Mouse (Mus musculus): ENCODE measurements at regions not wholly inside any gene's neighbourhood (a gene's known extent, or its start where the extent isn't known, plus 50 kb on each side); places are given as distances from the start of the nearest gene placed in this dataset.

DNA sequence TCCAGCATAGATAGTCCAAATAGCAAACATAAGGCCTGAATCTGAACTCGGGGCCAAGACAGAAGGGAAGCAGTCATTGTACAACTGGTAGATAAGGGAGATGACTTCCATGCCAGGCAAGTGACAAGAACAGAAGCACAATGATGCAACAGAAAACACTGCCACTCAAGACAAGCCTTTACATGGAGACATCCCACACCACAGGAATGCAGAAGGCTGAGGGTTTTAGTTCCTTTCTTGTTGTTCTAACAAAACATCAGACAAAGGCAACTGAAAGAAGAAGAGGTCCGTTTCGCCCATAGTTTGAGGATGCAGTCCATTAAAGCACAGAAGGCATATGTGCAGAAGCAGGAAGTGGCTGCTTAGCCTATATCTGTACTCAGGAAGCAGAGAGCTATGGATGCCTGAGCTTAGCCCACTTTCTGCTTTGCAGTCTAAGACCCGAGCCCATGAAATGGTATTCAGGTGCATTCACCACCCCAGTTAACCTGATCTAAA, 360.0 kb upstream of the Pik3r1 start:
- no peak for DNase-seq (ENCODE audit: low spot score in 2 of 2)

DNA sequence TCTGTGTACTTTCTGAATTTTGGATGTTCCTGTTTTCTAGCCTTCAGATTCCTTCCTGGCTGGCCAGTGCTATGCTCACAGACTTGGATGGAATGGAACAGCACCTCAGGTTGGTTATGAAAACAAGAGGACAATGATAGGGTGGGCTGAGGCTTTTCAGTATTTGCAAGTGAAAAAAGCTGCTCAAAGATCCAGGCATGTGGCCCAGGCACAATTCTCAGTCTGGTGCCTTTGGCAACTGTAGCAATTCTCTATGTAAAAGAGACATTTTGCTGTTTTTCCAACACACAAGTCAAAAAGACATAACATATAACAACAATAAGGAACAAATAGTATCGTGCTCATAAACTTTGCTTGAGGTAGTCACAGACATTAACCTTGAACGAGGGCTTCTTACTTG, 363.4 kb upstream of the Pik3r1 start:
- DNase-seq (ENCODE audit: low spot score in 2 of 2) = no peak

DNA sequence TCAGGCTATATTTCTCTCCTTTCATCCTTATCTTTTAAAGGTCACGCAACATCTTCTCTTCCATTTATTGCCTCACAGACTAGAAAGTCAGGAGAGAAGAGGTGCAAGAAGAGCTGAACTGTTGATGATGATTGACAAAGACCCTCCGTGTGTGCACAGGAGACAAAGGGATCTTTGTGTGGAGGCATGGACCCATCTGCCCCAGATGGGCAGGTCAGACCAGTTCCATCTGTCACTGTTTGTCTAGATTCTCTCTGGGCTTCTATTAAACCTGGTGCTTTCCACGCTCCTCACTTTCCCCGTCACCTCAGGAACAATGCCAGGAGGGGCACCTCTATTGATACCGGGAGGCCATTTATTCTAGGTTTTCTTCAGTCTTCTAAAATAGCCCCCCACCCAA, 364.1 kb upstream of the Pik3r1 start:
- DNase-seq (ENCODE audit: low spot score in 2 of 2) = no peak

DNA sequence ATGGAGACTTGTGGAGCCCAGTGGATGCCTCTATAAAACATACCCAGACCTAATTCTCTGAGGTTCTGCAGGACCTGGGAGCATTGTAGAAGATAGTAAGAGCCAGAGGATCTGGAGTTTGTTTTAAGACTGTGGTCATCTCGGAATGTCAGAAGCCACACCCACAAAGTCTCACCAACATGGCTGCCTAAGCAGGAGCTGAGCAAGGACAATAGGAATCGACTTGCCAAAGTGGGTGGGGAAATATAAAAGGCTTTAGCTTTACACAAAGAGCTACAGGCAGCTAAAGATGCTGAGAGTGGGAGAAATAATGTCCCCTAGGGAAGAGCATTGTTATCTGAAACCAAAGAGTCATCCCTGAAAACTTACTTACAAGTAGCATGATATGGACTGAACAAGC, 364.7 kb upstream of the Pik3r1 start:
- DNase-seq (ENCODE audit: low spot score in 2 of 2) = no peak

DNA sequence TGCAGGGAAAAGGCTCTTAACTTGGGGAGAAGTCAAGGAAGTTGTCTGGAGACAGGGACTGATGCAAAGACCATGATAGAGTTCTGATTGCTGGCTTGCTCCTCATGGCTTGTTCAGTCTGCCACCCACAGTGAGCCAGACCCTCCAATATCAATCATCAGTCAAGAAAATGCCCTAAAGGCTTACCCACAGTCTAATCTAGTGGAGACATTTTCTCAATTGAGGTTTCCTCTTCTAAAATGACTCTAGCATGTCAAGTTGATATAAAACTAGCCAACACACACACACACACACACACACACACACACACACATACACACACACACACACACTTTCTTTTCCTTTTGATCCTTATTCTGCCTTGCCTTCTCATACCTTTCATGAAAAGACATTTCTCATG, 367.2 kb upstream of the Pik3r1 start:
- DNase-seq (ENCODE audit: low spot score in 2 of 2) = no peak

DNA sequence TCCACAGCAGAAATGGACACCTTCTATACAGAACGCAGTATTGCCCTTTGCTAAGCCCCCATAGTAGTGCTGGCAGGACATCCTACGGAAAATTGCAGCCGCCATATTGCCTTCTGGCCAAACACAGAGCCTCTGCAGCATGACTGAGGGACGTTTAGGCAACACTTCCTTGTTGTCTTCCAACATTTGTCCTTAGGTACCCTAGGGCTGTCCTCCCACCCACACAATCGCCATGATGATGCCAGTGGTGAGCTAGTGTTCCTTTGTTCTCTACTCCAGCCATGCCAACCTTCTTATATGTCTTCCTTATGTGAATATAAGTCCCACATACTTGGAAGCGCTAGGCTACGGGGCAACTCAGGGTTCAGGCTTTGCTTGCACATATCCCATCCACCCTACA, 375.0 kb upstream of the Pik3r1 start:
- no peak for DNase-seq (ENCODE audit: low spot score in 2 of 2)

DNA sequence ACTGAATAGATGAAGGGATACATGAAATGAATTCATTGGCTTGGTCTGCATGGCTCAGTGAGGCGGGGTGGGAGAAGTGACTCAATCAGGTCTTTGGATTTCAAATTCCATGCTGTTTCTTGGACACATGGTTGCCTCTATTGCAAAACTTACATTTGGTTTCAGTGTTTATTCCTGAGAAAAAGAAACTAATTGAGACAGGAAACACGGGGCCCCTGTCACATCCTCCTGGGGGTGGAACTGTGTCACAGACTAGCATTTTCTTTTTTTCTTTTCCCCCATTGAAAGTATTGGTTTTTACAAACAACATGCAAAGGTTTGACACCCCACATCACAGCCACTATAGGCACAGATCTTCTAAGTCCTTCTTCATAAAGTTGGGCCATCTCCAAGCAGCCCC, 375.8 kb upstream of the Pik3r1 start:
- no peak for DNase-seq (ENCODE audit: low spot score in 2 of 2)

DNA sequence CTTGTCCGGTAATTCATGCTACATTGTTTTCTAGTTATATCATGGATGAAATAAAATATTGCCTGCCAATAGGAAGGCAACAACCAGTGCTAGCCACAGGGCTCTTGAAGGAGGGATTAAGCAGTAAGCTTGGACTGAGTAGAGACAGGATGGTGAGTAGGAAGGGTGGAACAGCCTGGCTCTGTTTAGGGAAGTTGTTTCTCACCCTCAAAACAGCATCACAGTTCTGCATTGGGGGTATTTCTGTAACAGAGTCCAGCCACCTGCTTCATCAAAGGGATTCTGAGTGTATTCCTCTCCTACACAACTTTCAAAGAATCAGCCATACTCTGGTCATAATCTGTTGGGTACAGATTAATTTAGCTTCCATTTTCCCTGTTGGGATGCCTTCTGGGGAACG, 380.0 kb upstream of the Pik3r1 start:
- no peak for DNase-seq (ENCODE audit: low spot score in 2 of 2)

DNA sequence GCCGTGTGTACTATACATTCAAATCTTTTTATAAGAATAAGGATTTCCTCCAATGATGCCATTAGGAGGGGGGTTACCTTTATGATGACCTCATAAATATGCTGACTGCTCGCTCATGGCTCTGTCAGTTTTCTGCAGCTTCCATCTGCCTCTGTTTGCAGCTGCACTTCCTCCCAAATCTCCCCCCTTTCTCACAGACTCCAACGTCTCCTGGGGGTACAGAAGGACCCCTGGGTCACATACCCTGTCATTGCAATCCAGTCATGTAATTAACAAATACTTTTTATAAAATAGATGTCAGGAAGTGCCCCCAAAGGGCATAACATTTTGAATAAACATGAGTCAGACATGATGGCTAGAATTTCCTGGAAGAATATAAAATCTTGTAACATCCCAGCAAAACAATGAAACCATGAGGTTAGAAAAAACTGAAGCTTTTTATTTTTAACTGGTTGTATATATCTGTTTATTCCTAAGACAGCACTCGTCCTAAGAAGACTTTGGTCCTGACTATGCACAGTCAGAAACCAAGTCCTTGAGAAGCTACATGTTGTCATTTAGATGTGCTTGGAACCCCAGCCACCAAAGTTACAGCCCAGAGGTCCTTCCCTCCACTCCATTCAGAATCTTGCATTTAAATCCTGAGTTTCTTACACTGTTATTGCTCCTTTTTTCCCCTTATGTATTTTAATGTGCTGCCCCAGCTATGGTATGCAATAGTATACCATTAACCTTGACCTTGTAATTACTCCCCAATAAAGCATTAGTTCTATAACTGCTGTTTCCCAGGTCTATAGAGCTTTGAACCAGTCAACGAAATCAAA, 386.0 kb upstream of the Pik3r1 start:
- no peak for DNase-seq (ENCODE audit: low spot score in 2 of 2)

DNA sequence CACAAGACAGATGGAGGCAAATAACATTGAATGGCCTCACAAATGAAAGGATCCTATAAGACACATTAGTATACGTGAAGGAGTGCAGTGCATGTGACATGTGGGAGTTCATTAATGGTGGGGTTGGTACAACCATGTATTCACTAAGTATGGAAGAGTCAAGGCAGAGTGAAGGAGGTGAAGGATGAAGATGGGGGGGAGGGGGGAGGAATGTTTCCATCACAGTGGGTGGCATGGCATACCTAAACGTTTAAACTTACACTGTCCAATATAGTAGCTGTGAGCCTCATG, 386.5 kb upstream of the Pik3r1 start:
- no peak for DNase-seq (ENCODE audit: low spot score in 2 of 2)

DNA sequence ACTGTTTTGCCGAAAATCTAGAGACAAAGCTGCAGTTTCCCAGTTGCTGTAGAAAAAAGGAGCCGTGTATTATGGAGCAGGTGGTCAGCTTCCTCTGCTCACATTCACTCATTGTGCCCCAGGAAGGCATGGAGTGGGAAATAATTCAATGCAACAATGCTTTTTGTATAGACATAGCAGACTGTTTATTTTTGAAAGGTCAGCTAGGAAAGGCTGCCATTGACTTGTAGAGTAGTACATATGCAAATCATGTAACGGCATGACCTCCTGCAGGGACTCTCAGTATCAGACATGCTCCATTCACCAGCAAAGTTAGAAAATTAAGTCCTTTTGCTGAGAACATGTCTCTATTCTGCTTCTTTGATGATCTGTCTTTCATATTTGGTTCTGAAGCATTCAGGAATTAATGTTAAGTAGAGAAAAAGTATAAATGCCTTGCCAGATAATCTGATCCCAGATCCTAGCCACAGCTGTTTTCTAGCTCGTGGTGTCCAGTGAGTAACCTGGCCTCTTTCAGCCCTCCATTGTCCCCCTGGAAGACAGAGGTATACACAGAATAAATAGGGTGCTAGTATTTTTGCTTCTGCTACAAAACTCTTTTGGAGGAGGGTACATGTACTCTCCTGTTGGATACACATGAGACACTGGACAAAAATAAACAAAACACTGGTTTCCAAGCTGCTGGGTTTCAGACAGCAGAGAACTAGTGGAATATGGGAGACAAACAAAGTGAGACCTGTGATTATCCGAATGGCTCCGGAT, 389.5 kb upstream of the Pik3r1 start:
- DNase-seq (ENCODE audit: low spot score in 2 of 2) = no peak

DNA sequence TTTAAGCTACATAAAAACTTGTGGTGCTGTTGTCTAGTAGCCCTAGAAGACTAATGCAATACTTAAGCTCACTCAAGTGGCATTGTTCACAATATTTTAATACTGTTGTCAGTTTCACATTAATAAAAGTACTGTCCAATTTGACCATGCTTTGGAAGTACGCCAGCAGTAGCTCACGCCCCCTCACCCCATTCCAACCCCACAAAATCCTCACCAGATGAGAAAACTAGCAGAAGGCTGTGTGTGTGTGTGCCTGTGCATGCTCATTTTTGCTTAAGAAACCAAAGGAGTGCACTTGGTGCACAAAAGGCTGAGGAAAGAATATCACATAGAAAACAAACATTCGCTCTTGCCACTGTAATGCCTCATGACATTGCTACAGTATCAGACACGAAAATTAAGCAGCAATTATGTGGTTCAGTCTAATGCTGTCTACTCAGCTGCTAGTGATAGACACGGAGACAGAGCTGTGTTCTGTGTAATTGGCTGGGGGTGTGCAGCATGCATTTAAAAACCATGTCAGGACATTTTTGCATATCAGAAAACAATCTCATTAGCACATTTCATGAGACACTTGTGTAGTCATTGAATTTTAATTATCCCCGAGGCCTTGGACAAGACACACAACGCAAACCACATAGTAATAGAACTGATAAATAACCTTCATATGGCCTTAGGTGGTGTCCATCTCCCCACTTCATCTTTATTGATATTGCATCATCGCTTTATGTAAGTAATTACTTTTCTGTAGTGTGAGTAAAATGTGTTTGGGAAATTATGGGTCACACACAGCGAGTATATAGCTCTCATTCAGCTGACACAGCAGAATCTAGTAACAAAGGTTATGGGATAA, 405.6 kb upstream of the Pik3r1 start:
- DNase-seq (ENCODE audit: low spot score in 2 of 2) = no peak

DNA sequence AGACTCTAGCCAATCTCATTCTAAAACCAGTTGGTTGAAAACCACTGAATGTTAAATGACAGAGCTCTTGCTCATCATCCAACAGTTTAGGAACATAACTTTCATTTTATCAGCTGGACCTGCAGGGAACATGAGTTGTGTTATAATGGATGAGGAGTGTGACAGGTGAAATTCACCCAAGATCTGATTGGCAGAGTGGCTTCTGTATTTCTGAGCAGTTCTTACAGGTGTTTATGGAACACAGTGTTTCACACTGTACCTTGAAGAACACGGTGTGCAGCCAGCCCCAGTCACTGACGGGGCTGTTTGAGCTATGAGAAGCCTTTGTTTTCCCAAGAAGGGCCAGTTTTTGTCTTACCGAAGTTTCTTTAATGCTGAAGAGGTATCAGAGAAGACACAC, 406.4 kb upstream of the Pik3r1 start:
- DNase-seq (ENCODE audit: low spot score in 2 of 2) = no peak

DNA sequence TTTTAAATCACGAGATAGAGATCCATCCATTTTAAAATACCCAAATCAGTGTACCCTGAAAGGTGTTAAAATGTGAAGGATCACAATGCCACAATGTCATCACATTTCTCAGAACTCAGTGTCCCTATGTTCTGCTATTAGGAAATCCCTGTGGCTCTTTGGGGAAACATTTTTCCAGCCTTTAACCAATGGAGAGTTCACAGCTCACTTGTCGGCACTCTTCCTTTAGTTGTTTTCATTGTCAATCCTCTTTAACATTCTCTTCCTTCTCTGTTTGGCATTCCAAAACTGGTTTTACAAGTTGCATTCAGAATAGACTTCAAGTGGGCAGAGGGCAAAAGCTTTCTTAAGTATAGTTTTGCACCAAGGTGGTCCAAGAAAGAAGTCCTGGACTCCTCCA, 406.9 kb upstream of the Pik3r1 start:
- DNase-seq (ENCODE audit: low spot score in 2 of 2) = no peak

DNA sequence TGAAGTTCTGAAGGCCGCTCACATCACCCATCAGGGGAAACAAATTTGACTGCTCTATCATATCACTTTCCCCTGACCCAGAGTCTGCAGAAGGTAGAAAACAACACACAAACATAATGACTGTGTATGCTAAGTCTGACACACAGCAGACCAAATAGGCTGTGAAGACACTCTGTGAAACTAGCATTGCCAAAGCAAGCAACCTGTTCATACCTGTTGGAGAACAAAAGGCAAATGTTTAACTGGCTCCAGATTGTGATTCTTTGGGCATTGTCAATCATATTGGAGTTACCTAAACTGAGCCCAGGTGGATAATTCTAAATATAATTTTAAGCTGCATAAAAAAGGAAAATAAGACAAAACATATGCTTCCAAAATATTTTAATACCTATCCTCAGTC, 407.4 kb upstream of the Pik3r1 start:
- DNase-seq (ENCODE audit: low spot score in 2 of 2) = no peak

DNA sequence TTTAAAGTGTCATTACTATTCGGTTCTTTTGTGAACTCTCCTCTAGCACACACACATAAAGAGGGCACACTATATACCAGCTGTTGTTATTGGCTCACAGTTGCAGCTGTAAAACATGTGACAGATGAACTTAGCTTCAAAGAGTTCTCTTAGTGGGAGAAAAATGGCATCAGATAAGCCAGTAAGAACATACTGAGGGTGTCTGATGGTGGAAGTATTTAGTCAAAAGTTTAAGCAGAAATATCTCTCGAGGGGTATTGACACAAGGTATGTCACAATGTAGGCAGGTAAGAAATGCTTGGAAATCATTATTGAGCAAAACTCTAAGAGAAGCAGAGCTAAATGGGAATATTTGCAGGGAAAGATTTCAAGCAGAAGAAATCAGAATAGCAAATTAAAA, 408.4 kb upstream of the Pik3r1 start:
- DNase-seq (ENCODE audit: low spot score in 2 of 2) = no peak

DNA sequence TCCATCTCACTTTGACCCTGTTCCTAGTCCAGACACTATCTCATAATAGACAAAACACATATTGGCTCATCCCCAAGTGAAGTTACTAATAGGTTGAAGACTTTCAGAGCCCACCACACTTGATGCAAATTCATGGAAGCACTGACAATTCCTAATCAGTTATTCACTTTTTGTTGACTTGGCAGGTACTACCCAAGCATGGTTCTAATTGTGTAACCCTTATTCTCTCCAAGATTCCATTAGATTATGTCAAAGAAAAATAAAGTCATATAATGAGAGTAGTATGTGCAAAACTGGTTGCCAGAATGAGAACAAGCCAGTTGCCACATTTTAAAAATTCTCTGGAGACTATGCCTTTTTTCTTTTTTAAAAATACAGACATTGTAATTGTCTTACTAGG, 426.7 kb upstream of the Pik3r1 start:
- DNase-seq (ENCODE audit: low spot score in 2 of 2) = no peak

DNA sequence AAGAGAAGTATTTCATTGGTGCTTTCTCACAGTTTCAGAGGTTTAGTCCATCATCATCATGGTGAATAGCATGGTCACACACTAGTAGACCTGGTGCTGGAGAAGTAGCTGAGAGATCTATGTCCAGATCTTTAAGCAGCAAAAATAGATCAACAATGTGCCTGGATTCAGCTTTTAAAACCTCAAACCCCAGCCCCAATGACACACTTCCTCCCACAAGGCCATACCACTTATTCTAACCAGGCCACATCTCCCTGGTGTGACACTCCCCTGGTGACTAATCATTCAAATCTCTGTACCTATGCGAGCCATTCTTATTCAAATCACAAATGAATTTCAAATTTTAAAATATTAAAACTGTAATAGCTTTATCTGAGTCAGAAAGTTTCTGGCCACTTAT, 434.3 kb upstream of the Pik3r1 start:
- DNase-seq (ENCODE audit: low spot score in 2 of 2) = no peak

DNA sequence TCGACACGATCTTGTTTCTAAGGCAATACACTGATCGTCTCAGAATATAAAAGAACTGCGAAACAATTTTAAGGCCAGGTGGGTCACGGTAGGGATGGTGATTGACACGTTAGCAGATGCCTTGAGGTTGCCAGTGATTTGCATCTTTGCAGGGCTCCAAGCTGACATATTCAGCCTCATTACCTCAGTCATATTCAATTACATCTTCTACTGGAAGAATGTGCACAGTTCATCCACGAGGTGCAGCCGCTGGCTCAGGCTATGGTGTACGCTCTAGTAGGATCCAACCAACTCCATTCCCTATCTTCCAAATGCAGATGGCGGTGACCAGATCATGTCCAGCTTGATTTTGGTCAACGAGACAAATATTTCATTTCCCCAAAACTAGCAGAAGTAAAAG, 450.5 kb upstream of the Pik3r1 start:
- no peak for DNase-seq (ENCODE audit: low spot score in 2 of 2)

DNA sequence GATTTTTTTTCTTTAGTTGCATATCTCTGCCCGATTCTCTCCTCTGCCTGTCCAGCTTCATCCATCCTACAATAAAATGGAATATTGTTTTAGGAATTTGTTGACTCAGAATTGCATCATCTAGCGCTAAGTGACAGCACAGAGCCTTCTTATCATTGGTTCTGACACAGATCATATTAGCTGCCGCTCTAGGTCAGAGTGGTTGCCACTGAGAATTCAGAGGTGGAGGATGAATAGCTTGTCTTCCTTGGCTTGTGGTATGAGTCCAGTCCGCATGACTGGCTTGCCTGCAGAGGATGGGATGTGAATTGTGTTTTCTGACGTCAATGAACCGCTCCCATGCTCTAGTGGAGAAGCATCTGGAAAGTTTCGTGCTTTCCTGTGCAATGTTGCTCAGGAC, 462.3 kb upstream of the Cd180 start:
- DNase-seq (ENCODE audit: low spot score in 2 of 2) = no peak

DNA sequence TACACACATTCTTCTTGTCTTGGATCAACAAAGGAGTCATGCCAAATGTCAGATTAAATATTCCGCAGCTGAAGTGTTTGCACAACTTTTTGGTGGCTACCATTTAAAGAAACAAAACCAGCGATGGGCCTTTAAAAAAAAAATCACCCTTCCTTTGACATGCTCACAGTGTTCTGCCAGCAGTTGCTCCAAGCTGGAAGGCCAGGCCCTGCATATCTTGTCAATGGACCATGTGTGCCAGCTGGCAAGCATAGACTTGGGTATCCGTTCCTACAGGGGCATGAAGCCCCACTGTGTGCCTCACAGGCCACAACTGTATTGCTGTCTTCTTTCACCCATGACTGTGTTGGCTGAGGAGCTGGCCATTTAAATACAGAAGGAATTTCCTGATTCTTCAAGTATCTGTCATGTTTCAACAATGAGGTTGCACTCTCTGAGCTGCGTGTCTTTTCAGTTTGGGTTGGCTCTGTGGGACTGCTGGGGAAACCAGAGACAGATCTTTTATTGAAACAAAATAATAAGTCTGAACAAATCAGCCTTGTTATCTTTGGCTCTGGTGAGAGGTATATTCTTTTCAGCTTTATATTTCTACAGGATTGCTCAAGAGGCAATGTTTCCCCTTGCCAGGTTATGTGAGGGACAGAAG, 460.9 kb upstream of the Cd180 start:
- peak; percentile 48 to 50 for DNase-seq (ENCODE audit: low spot score in 2 of 2)

DNA sequence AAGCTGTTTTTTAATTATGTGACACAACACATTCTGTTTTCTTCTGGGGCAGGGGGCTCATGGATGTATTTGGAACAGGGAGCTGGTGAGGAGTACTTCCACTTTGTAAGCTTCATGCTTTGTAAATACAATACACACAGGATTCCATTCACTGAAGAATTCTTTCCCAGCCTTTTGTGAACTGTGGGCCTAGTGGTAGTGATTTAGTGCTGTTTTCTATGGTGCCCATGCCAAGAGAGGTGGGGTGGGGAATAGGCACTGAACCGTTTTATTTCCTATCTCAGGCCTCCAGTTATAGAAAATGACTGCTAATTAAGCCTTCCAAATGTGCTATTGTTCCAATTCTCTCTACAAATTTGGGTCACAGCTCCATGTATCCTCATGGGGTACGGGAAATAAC, 442.5 kb upstream of the Cd180 start:
- DNase-seq (ENCODE audit: low spot score in 2 of 2) = no peak

Measured in gastrocnemius, adult 8-10 months (tissue).